Mouse (Mus musculus) c-Kit-positive CD71-positive TER-119-negative erythroid progenitor cells, embryonic 14.5 days (primary cell): ENCODE data around the gene Nrm.

Experiments used
- DNase-seq: peaks from one replicate; pipeline ENCODE4 v3.0.0-alpha.2; 2013; ENCODE audit warnings: low read depth

Gene Nrm

DNA sequence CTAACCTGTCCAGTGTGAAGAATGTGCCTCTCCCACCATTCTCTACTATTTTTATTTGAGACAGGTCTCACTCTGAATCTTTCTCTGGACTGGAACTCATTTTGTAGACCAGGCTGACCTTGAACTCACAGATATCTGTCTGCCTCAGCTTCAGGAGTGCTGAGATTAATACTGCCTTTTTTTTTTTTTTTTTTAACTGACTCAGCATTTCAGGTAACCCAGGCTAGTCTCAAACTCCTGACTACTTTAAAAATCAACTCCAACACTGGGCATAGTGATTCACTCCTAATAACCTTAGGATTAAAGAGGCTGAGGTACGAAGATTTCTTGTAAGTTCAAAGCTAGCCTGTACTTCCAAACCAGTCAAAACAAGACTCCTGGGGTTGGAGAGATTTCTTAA, 44.5 kb downstream of the Nrm start:
- DNase-seq: no peak

GRCm38 (mm10) chr17:35907609-35908008, 46.5 kb downstream of the Nrm start:
- no peak for DNase-seq

- DNase-seq: no peak
Observed at GRCm38 (mm10) chr17:35909186-35909918, 48.2 kb downstream of the Nrm start.

DNA sequence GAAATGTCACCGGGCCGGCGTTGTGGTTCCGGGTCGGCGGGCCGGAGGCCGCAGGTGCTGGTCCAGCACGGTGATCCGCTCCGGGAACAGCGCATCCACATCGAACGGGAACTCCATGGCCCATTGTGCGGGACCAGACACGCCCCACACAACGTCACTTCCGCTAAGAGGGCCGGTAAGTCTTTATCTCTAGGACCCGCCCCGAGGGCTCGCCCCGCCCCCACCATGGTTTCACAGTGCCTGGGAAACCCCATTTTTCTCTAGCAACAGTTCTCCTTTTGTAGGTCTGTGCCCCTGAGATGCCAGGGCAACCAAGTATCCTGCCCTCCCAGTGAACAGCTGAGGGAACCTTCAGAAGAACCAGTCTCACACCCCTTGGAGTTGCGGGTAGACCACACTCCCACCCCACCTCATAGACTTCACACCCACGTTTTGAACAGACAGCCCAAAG, 48.8 kb downstream of the Nrm start, which contains the start of gene Atat1:
TSS of gene Atat1 (minus strand) at position 157 of the 451 bp plus-strand sequence.
- peak; percentile 94 for DNase-seq

- DNase-seq: no peak
Observed at GRCm38 (mm10) chr17:35914975-35915374, 53.9 kb downstream of the Nrm start.
